Mouse (Mus musculus): ENCODE results near the gene Gspt1. TPM values are rescaled to one million over a fixed set of nuclear protein-coding genes. Genes with fewer than 3 reads are reported as not detected.
"Not testable (repeated sequence)": the region's sequence is repeated elsewhere in the genome, so short reads cannot be mapped to it uniquely, and the experiment has no call there.

The Gspt1 gene
- 79.7 TPM for polyA plus RNA-seq (2012; fragmentation: generic; extraction: Trizol)
- long read RNA-seq, experiment 1, transcript Gspt1-205 (15 exons, 3,716 nt), result minor isoform, 18 of 70 reads
- long read RNA-seq, experiment 1, transcript Gspt1-201 (15 exons, 2,898 nt), result major isoform, 26 of 70 reads
- long read RNA-seq, experiment 1, partial matches to known transcripts, result 16 of 70 reads
- long read RNA-seq, experiment 1, other reads (novel, unspliced or antisense), result 10 of 70 reads
- long read RNA-seq, experiment 2, transcript Gspt1-205 (15 exons, 3,716 nt), result minor isoform, 179 of 585 reads
- long read RNA-seq, experiment 2, transcript Gspt1-201 (15 exons, 2,898 nt), result major isoform, 346 of 585 reads
- long read RNA-seq, experiment 2, partial matches to known transcripts, result 24 of 585 reads
- long read RNA-seq, experiment 2, other reads (novel, unspliced or antisense), result 36 of 585 reads

DNA sequence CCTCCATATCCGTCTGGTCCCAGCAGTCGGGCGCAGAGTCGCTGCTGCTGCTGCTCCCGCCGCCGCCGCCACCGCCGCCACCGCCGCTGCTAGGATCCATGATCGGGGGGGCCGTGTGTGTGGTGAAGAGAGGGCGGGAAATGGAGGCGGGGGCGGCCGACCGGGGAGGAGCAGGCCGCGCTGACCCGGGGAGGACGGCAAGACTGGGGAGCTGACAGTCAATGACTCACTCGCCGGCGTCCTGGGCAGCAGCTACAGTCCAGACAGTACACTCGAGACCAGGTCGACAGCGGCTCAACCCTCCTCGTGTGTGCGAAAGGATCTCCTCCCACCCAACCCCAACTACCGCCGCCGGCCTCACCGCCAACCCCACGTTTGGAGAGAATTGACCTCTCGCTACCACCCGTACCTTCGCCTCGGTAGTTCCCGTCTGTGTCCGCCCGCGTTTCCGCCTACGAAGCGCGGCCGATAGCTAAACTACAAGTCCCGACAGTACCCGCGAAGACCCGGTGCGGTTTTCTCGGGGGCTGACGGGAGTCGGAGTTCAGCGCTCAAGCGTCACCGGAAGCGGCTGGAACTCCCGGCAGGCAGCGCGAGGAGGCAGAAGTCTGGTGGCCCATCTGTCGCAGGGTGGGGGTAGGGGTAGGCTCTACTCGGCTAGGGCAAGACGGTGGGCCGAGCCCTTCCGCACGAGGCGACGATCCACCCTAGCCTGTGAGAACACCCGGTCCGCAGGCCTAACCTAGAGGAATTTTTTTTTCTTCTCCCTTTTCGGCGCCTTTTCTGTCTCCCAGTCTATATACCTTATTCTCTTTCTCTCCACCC lies at the start of gene Gspt1:
Gene Gspt1 (minus strand): TSS at position 428 of the 825 bp plus-strand sequence.
- Histone ChIP-seq H3K79me2 (ENCODE audit: control insufficient read depth, insufficient read depth) (peaks cover 49% of the 10 kb centered on the region), H3K36me3 (ENCODE audit: control insufficient read depth, insufficient read depth) (peaks cover 8% of the 10 kb centered on the region), H3ac (ENCODE audit: control insufficient read depth, insufficient read length, low read depth) (peak within 1 kb of the TSS; percentile 97), H3K27me3 (ENCODE audit: control insufficient read depth, insufficient read depth, insufficient read length) (no peaks in the 10 kb centered on the region), H3K79me3 (ENCODE audit: low read depth) (peaks cover 44% of the 10 kb centered on the region), H3K4me3 (ENCODE audit: insufficient read depth, poor library complexity, severe bottlenecking) (peak within 1 kb of the TSS; percentile 92)
- TF ChIP-seq MAX (IDR thresholded peaks at IDR 0.05), result peak; percentile 54
- peak; percentile 26 for TF ChIP-seq MYOD1 (IDR thresholded peaks at IDR 0.05; ENCODE audit: control insufficient read depth, insufficient read length, low read depth)
- TF ChIP-seq MYOG (IDR thresholded peaks at IDR 0.05; ENCODE audit: control insufficient read depth, extremely low read depth, insufficient read length), result no peak

DNA sequence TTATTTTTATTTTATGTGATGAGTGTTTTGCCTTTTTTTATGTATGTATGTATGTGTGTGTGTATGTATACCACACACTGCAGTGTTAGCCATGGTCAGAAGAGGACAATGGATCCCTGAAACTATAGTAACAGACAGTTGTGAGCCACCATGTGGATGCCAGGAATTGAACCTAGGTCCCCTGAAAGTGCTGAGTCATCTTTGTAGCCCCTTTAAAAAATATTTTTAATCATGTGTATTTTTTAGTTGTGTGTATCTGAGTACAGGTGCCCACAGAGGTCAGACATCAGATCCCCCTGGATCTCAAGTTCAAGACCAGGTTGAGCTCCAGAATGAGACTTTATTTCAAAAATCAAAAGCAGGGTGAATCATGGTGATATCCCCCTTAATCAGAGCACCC lies 49.6 kb upstream of the Gspt1 start:
- Histone ChIP-seq H3K79me3 (ENCODE audit: low read depth) (no peaks in the 10 kb centered on the region), H3K4me3 (ENCODE audit: insufficient read depth, poor library complexity, severe bottlenecking) (no peak overlapping the region), H3K79me2 (ENCODE audit: control insufficient read depth, insufficient read depth) (no peaks in the 10 kb centered on the region), H3K36me3 (ENCODE audit: control insufficient read depth, insufficient read depth) (no peaks in the 10 kb centered on the region), H3ac (ENCODE audit: control insufficient read depth, insufficient read length, low read depth) (no peak overlapping the region), H3K27me3 (ENCODE audit: control insufficient read depth, insufficient read depth, insufficient read length) (no peaks in the 10 kb centered on the region)
- TF ChIP-seq MYOD1 (IDR thresholded peaks at IDR 0.05; ENCODE audit: control insufficient read depth, insufficient read length, low read depth) (no peak), MAX (IDR thresholded peaks at IDR 0.05) (no peak)

DNA sequence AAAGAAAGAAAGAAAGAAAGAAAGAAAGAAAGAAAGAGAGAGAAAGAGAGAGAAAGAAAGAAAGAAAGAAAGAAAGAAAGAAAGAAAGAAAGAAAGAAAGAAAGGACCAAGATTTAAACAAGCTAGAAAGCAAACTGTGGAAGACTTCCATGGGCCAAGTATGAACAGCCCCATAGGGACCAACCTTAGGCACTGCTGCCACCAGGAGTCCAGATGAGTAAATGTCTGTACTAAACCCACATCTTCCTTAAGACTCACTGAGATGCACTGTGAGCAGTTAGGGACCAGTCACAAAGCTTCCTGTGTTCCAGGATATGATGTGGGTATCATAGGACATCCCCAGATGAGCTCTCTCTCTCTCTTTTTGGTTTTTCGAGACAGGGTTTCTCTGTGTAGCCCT lies 43.6 kb upstream of the Gspt1 start:
- H3K27me3 ChIP-seq (ENCODE audit: control insufficient read depth, insufficient read depth, insufficient read length); H3K79me2 ChIP-seq (ENCODE audit: control insufficient read depth, insufficient read depth); H3K79me3 ChIP-seq (ENCODE audit: low read depth); H3K36me3 ChIP-seq (ENCODE audit: control insufficient read depth, insufficient read depth); H3K4me3 ChIP-seq (ENCODE audit: insufficient read depth, poor library complexity, severe bottlenecking); H3ac ChIP-seq (ENCODE audit: control insufficient read depth, insufficient read length, low read depth): not testable (repeated sequence)

DNA sequence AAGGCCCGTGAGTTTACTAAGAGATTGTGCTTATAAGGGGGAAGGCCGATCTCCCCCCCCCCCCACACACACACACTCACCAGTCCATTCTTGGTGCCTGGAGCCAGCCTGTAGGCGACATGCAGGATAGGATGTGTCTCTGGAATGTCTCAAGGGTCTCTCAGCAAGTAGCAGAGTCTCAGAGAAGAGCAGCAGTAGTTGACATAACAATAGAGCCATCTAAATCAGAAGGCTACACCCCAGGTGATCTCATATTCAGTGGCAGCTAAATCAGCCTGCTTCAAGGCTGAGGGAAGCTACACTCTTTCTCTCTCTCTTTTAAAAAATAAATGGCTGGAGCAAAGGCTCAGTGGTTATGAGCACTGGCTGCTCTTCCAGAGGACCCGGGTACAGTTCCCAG lies 41.5 kb upstream of the Gspt1 start:
- H3K36me3 ChIP-seq (ENCODE audit: control insufficient read depth, insufficient read depth); H3K4me3 ChIP-seq (ENCODE audit: insufficient read depth, poor library complexity, severe bottlenecking); H3K79me3 ChIP-seq (ENCODE audit: low read depth); H3ac ChIP-seq (ENCODE audit: control insufficient read depth, insufficient read length, low read depth); H3K79me2 ChIP-seq (ENCODE audit: control insufficient read depth, insufficient read depth); H3K27me3 ChIP-seq (ENCODE audit: control insufficient read depth, insufficient read depth, insufficient read length): not testable (repeated sequence)

DNA sequence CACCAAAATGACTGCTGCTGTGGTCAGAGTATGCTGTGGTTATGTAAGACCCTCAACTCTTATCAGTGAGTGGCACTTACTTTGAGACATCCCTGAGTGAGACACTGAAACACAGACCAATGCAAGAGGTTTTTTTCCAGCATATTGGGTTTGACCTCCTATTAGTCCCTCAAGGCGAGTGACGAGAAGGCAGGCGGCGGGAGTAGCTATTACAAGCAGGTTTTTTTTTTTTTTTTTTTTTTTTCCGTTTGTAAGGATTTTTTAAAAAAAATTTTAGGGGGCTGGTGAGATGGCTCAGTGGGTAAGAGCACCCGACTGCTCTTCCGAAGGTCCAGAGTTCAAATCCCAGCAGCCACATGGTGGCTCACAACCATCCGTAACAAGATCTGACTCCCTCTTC lies 34.7 kb upstream of the Gspt1 start:
- H3K79me3 ChIP-seq (ENCODE audit: low read depth); H3K27me3 ChIP-seq (ENCODE audit: control insufficient read depth, insufficient read depth, insufficient read length); H3ac ChIP-seq (ENCODE audit: control insufficient read depth, insufficient read length, low read depth); H3K36me3 ChIP-seq (ENCODE audit: control insufficient read depth, insufficient read depth); H3K79me2 ChIP-seq (ENCODE audit: control insufficient read depth, insufficient read depth); H3K4me3 ChIP-seq (ENCODE audit: insufficient read depth, poor library complexity, severe bottlenecking): not testable (repeated sequence)

DNA sequence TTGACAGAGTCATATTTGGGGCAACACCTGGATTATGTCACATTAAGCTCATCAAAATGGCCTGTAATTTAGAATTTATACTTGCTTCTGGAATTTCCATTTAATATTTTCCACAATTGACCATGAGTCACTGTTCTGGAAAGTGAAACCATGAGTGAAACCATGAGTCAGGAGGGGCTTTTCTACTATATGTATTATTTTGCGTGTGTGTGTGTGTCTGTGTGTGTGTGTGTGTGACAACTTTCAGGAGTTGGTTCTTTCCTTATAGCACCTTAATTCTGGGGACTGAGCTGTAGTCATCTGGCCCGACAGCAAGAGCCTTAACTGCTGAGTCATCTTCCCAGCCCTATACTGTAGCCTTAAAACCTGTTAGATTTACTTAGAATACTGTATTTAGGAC lies 31.8 kb upstream of the Gspt1 start:
- H3K36me3 ChIP-seq (ENCODE audit: control insufficient read depth, insufficient read depth), result no peaks in the 10 kb centered on the region
- H3K4me3 ChIP-seq (ENCODE audit: insufficient read depth, poor library complexity, severe bottlenecking), result no peak overlapping the region
- H3K27me3 ChIP-seq (ENCODE audit: control insufficient read depth, insufficient read depth, insufficient read length), result no peaks in the 10 kb centered on the region
- no peaks in the 10 kb centered on the region for H3K79me2 ChIP-seq (ENCODE audit: control insufficient read depth, insufficient read depth)
- no peak overlapping the region for H3ac ChIP-seq (ENCODE audit: control insufficient read depth, insufficient read length, low read depth)
- TF ChIP-seq MYOD1 (IDR thresholded peaks at IDR 0.05; ENCODE audit: control insufficient read depth, insufficient read length, low read depth) (no peak), CEBPB (IDR thresholded peaks at IDR 0.05; ENCODE audit: low read depth) (no peak), USF1 (IDR thresholded peaks at IDR 0.05; ENCODE audit: low read depth) (no peak), CTCF (IDR thresholded peaks at IDR 0.05; ENCODE audit: control insufficient read depth, insufficient read depth, insufficient read length) (no peak), FOSL1 (IDR thresholded peaks at IDR 0.05; ENCODE audit: insufficient read depth, low read length, poor library complexity, severe bottlenecking) (no peak), MAX (IDR thresholded peaks at IDR 0.05) (no peak), MYOG (IDR thresholded peaks at IDR 0.05; ENCODE audit: control insufficient read depth, extremely low read depth, insufficient read length) (no peak)
- no peaks in the 10 kb centered on the region for H3K79me3 ChIP-seq (ENCODE audit: low read depth)

Measured in C2C12 (cell line).